Mouse (Mus musculus) monocyte, adult 2 months (primary cell): Measurements from ENCODE around the gene Glipr2.

Source experiments
- DNase-seq, 2 experiments: peaks; one replicate each; pipeline ENCODE4 v3.0.0; 2022; ENCODE audit warnings: low spot score in 2 of 2, low read depth in 1 of 2

Glipr2 gene

GRCm38 (mm10) chr4:43957292-43957845, at the start of gene Glipr2:
Gene Glipr2 (plus strand): TSS chr4:43957401.
- peak; percentile 83 to 89 for DNase-seq

- DNase-seq, result no peak
Measured at GRCm38 (mm10) chr4:43918221-43918620, 39.0 kb upstream of the Glipr2 start.

- no peak for DNase-seq
Measured at GRCm38 (mm10) chr4:43920602-43921001, 36.6 kb upstream of the Glipr2 start.

- DNase-seq, result no peak
Measured at GRCm38 (mm10) chr4:43925125-43925524, 32.1 kb upstream of the Glipr2 start.

GRCm38 (mm10) chr4:43925779-43926178, 31.4 kb upstream of the Glipr2 start:
- peak; percentile 63 to 71 for DNase-seq

- peak in 1 of 2 experiments; percentile 25 for DNase-seq
Measured at GRCm38 (mm10) chr4:43927826-43928225, 29.4 kb upstream of the Glipr2 start.

- no peak for DNase-seq
Measured at GRCm38 (mm10) chr4:43931877-43932276, 25.3 kb upstream of the Glipr2 start.

- DNase-seq, result no peak
Measured at GRCm38 (mm10) chr4:43936186-43936585, 21.0 kb upstream of the Glipr2 start.

GRCm38 (mm10) chr4:43936749-43937674, 20.2 kb upstream of the Glipr2 start:
- no peak for DNase-seq

- DNase-seq, result no peak
Measured at GRCm38 (mm10) chr4:43941315-43941714, 15.9 kb upstream of the Glipr2 start.

- no peak for DNase-seq
Measured at GRCm38 (mm10) chr4:43942421-43942820, 14.8 kb upstream of the Glipr2 start.

- no peak for DNase-seq
Measured at GRCm38 (mm10) chr4:43947571-43947970, 9.6 kb upstream of the Glipr2 start.

GRCm38 (mm10) chr4:43957846-43958461, 753 bp downstream of the Glipr2 start:
- no peak for DNase-seq

- DNase-seq, result peak; percentile 25 to 50
Measured at GRCm38 (mm10) chr4:43959523-43960179, 2.5 kb downstream of the Glipr2 start.

- no peak for DNase-seq
Measured at GRCm38 (mm10) chr4:43960207-43960606, 3.0 kb downstream of the Glipr2 start.

GRCm38 (mm10) chr4:43964326-43964833, 7.2 kb downstream of the Glipr2 start:
- no peak for DNase-seq

GRCm38 (mm10) chr4:43964951-43965684, 7.9 kb downstream of the Glipr2 start:
- DNase-seq, result no peak

GRCm38 (mm10) chr4:43965856-43966535, 8.8 kb downstream of the Glipr2 start:
- DNase-seq, result peak; percentile 67 to 75

- DNase-seq, result peak in 1 of 2 experiments; percentile 44
Measured at GRCm38 (mm10) chr4:43968650-43969049, 11.4 kb downstream of the Glipr2 start.

- no peak for DNase-seq
Measured at GRCm38 (mm10) chr4:43969373-43969772, 12.2 kb downstream of the Glipr2 start.
